Comparison of ENCODE assay signal across 8 mouse cellular contexts in the genomic region with DNA sequence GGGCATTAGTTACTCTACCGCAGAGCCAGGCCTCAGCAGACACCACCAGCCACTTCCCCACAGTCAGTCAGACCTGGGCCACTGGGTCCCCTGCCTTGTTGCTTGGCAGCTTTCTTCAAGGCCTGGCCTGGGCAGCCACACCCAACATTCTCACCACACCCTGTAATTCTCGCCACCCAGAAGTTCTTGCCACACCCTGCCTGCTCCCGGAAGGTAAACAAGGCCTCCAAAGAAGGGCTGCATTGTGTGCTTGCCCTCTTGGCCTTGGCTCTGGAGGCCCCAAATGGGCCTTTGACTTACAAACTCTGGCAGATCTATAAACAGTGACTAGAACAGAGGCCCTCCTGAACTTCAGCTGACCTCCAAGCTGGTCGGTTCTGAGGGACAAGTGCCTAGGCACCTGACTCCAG.
DNase-seq lines count a peak whose midpoint lies in the region; ATAC-seq and TF ChIP-seq lines count a peak whose summit lies in the region.

No protein-coding gene starts in this region.

- no peaks in the 10 kb centered on the region for H3K79me2 ChIP-seq in C2C12 (ENCODE audit: control insufficient read depth, insufficient read depth)

- H3K27me3 ChIP-seq in C2C12 (ENCODE audit: control insufficient read depth, insufficient read depth, insufficient read length) (no peaks in the 10 kb centered on the region), ES-Bruce4 (ENCODE audit: control insufficient read depth, insufficient read depth, low read length, poor library complexity, severe bottlenecking) (no peaks in the 10 kb centered on the region)
- H3K27me3 ChIP-seq in heart, embryonic 11.5 days (ENCODE audit: control insufficient read depth, insufficient read depth, low read length): no peaks in the 10 kb centered on the region
- no peaks in the 10 kb centered on the region for H3K27me3 ChIP-seq in limb, embryonic 12.5 days

- no peaks in the 10 kb centered on the region for H3K79me3 ChIP-seq in C2C12 (ENCODE audit: low read depth)

- ATAC-seq in heart, embryonic 11.5 days (replicated peaks; ENCODE audit: insufficient number of reproducible peaks, low FRiP score, low TSS enrichment): peak; percentile 86
- no peak for ATAC-seq in limb, embryonic 12.5 days (ENCODE audit: insufficient number of reproducible peaks, insufficient read depth, low FRiP score, low TSS enrichment, low read depth)
- ATAC-seq in monocyte, adult 5-6 weeks (replicated peaks; ENCODE audit: insufficient number of reproducible peaks, low FRiP score, low TSS enrichment, poor library complexity, severe bottlenecking): peak; percentile 93
- ATAC-seq in cerebellum, adult (ENCODE audit: insufficient number of reproducible peaks, low FRiP score, low TSS enrichment): no peak

- H3K9ac ChIP-seq in ES-Bruce4 (ENCODE audit: low read depth, poor library complexity, severe bottlenecking): no peak overlapping the region
- H3K9ac ChIP-seq in heart, embryonic 11.5 days (ENCODE audit: low read depth, low read length): no peak overlapping the region
- no peak overlapping the region for H3K9ac ChIP-seq in limb, embryonic 12.5 days (replicated peaks)

- H3K36me3 ChIP-seq in C2C12 (ENCODE audit: control insufficient read depth, insufficient read depth): no peaks in the 10 kb centered on the region
- no peaks in the 10 kb centered on the region for H3K36me3 ChIP-seq in ES-Bruce4 (ENCODE audit: control insufficient read depth, insufficient read depth, low read length, poor library complexity, severe bottlenecking)
- H3K36me3 ChIP-seq in heart, embryonic 11.5 days (ENCODE audit: control insufficient read depth, insufficient read depth, low read length): no peaks in the 10 kb centered on the region
- H3K36me3 ChIP-seq in limb, embryonic 12.5 days: no peaks in the 10 kb centered on the region

- H3ac ChIP-seq in C2C12 (ENCODE audit: control insufficient read depth, insufficient read length, low read depth): no peak overlapping the region

- TF ChIP-seq CTCF in C2C12 (IDR thresholded peaks at IDR 0.05; ENCODE audit: control insufficient read depth, insufficient read depth, insufficient read length) (no peak), ES-Bruce4 (IDR thresholded peaks at IDR 0.05; ENCODE audit: low read depth, low read length) (no peak)

- WGBS in heart, embryonic 11.5 days (ENCODE audit: insufficient replicate concordance): 45% methylated on average over 4 of the region's 4 CpGs
- 42% methylated on average over 4 of the region's 4 CpGs for WGBS in limb, embryonic 12.5 days

- H3K4me1 ChIP-seq in ES-Bruce4 (ENCODE audit: control insufficient read depth, insufficient read depth, low read length): peaks cover 11% of the 10 kb centered on the region
- H3K4me1 ChIP-seq in heart, embryonic 11.5 days (ENCODE audit: control insufficient read depth, insufficient read depth, low read length): peaks cover 15% of the 10 kb centered on the region
- H3K4me1 ChIP-seq in limb, embryonic 12.5 days (replicated peaks): peaks cover 23% of the 10 kb centered on the region

- no peak for TF ChIP-seq POLR2A in ES-Bruce4 (IDR thresholded peaks at IDR 0.05; ENCODE audit: insufficient read depth, low read length)

- H3K27ac ChIP-seq in ES-Bruce4 (ENCODE audit: insufficient read depth, low read length): peak overlapping the region; percentile 94
- no peak overlapping the region for H3K27ac ChIP-seq in heart, embryonic 11.5 days (ENCODE audit: low read depth, low read length)
- 0 out of 2 replicates have a peak overlapping the region, but pooled peaks have one; percentile 53 for H3K27ac ChIP-seq in limb, embryonic 12.5 days

- DNase-seq in layer of hippocampus, adult 11-12 months (ENCODE audit: low spot score): no peak
- DNase-seq in left cerebral cortex, postnatal 14 days (ENCODE audit: low spot score in 2 of 2): no peak

- H3K9me3 ChIP-seq in ES-Bruce4 (replicated peaks; ENCODE audit: control insufficient read depth, insufficient read depth, low read length, poor library complexity, severe bottlenecking): peaks cover 12% of the 10 kb centered on the region
- H3K9me3 ChIP-seq in heart, embryonic 11.5 days (replicated peaks; ENCODE audit: control insufficient read depth, low read length): no peaks in the 10 kb centered on the region
- peaks cover 5% of the 10 kb centered on the region; the same call in 1 of the 2 replicates for H3K9me3 ChIP-seq in limb, embryonic 12.5 days

- TF ChIP-seq EP300 in ES-Bruce4 (IDR thresholded peaks at IDR 0.05; ENCODE audit: insufficient read depth, low read depth, low read length): peak; percentile 100

- H3K4me3 ChIP-seq in C2C12 (ENCODE audit: insufficient read depth, poor library complexity, severe bottlenecking): no peak overlapping the region
- H3K4me3 ChIP-seq in ES-Bruce4 (ENCODE audit: low read depth, low read length): no peak overlapping the region
- H3K4me3 ChIP-seq in heart, embryonic 11.5 days (ENCODE audit: low read depth, low read length): no peak overlapping the region
- H3K4me3 ChIP-seq in limb, embryonic 12.5 days (replicated peaks): no peak overlapping the region

- intact Hi-C loops in left cerebral cortex, postnatal 14 days (cut with DNase I): loop anchor here (5.0 kb wide), 3 partner anchors 37 to 577 kb away; no protein-coding TSS in a partner anchor

- no peak overlapping the region for H3K4me2 ChIP-seq in heart, embryonic 11.5 days
- H3K4me2 ChIP-seq in limb, embryonic 12.5 days: no peak overlapping the region

TF ChIP-seq in C2C12, 6 proteins besides CTCF, POLR2A, EP300 and RAD21:
- TF ChIP-seq MYOD1 (IDR thresholded peaks at IDR 0.05; ENCODE audit: control insufficient read depth, insufficient read length, low read depth) (no peak), FOSL1 (IDR thresholded peaks at IDR 0.05; ENCODE audit: insufficient read depth, low read length, poor library complexity, severe bottlenecking) (no peak), MYOG (IDR thresholded peaks at IDR 0.05; ENCODE audit: control insufficient read depth, extremely low read depth, insufficient read length) (no peak), USF1 (IDR thresholded peaks at IDR 0.05; ENCODE audit: low read depth) (no peak), CEBPB (IDR thresholded peaks at IDR 0.05; ENCODE audit: low read depth) (peak; percentile 53), MAX (IDR thresholded peaks at IDR 0.05) (no peak)
TF ChIP-seq in C2C12: peak in this region for 1.

Comparison
In these comparisons a context has a peak if more than half of its experiments do, and no peak if none do; other contexts are left out.
1. ATAC-seq: peak in heart, embryonic 11.5 days (single experiment) and monocyte, adult 5-6 weeks (single experiment); none in limb, embryonic 12.5 days (single experiment) and cerebellum, adult (single experiment).